Mouse (Mus musculus) hindbrain, embryonic 13.5 days (tissue): Measurements from ENCODE around the gene Mob3b. TPM values are rescaled to one million over a fixed set of nuclear protein-coding genes. Genes with fewer than 3 reads are reported as not detected.

Experiments
- ATAC-seq: fragments of 200-750 bp; cut with Nextera tagmentation; 2 replicates; pipeline ENCODE4 v1.8.0; 2017; ENCODE audit warnings: moderate TSS enrichment; ENCODE audit not compliant: low FRiP score
- H3K27ac ChIP-seq: fragments of 300-500 bp; sonication (generic); 2 replicates; pipeline ENCODE4 v1.5.1; 2015; ENCODE audit warnings: inconsistent platforms, mild to moderate bottlenecking, moderate library complexity
- H3K27me3 ChIP-seq: fragments of 300-500 bp; sonication (generic); 2 replicates; pipeline ENCODE4 v1.6.1; 2015; ENCODE audit warnings: mild to moderate bottlenecking, inconsistent platforms
- H3K36me3 ChIP-seq: fragments of 300-500 bp; sonication (generic); 2 replicates; pipeline ENCODE4 v1.6.1; 2015; ENCODE audit warnings: mild to moderate bottlenecking, inconsistent platforms
- H3K4me1 ChIP-seq: fragments of 300-500 bp; sonication (generic); replicated peaks from 2 replicates; pipeline ENCODE4 v1.6.1; 2015; ENCODE audit warnings: inconsistent platforms
- H3K4me2 ChIP-seq: fragments of 300-500 bp; sonication (generic); 2 replicates; pipeline ENCODE4 v1.6.1; 2015; ENCODE audit warnings: inconsistent platforms, mild to moderate bottlenecking, moderate library complexity
- H3K4me3 ChIP-seq: fragments of 300-500 bp; sonication (generic); 2 replicates; pipeline ENCODE4 v1.5.1; 2015; ENCODE audit warnings: mild to moderate bottlenecking, inconsistent platforms
- H3K9ac ChIP-seq: fragments of 300-500 bp; sonication (generic); 2 replicates; pipeline ENCODE4 v1.6.1; 2015; ENCODE audit warnings: mild to moderate bottlenecking, inconsistent platforms
- H3K9me3 ChIP-seq: fragments of 300-500 bp; sonication (generic); 2 replicates; pipeline ENCODE4 v1.6.1; 2016; ENCODE audit warnings: inconsistent platforms
- WGBS: fragments of 180-500 bp; shearing (Covaris S2); methylation state at CpG from one replicate; pipeline ENCODE4 v1.1.7; 2015; 5-methylcytosine and 5-hydroxymethylcytosine counted together
- polyA plus RNA-seq: library from polyadenylated mRNA; unstranded; fragments of >200 nt; fragmentation: Nextera tagmentation; extraction: Ambion mirVana; gene quantifications from 2 replicates; pipeline ENCODE4 v1.2.1, GENCODE M21; 2015

Mob3b gene
- polyA plus RNA-seq, 1 experiment from 2014 or later: 5.0 TPM

GRCm38 (mm10) chr4:35040896-35041295 is 116.4 kb downstream of the Mob3b start:
- H3K27me3 ChIP-seq: no peaks in the 10 kb centered on the region
- no peak overlapping the region for H3K27ac ChIP-seq
- no peaks in the 10 kb centered on the region for H3K36me3 ChIP-seq
- H3K9ac ChIP-seq: no peak overlapping the region
- no peak overlapping the region for H3K4me3 ChIP-seq
- WGBS: 98% methylated on average over 5 of the region's 5 CpGs
- H3K4me1 ChIP-seq: no peaks in the 10 kb centered on the region
- no peak for ATAC-seq
- H3K4me2 ChIP-seq: no peak overlapping the region
- no peaks in the 10 kb centered on the region for H3K9me3 ChIP-seq

GRCm38 (mm10) chr4:35040306-35040705 is 117.0 kb downstream of the Mob3b start:
- Histone ChIP-seq H3K27ac (no peak overlapping the region), H3K4me2 (no peak overlapping the region), H3K36me3 (no peaks in the 10 kb centered on the region), H3K9ac (no peak overlapping the region), H3K4me3 (no peak overlapping the region), H3K4me1 (no peaks in the 10 kb centered on the region), H3K27me3 (no peaks in the 10 kb centered on the region), H3K9me3 (no peaks in the 10 kb centered on the region)
- WGBS: 92% methylated on average over 1 of the region's 1 CpGs
- no peak for ATAC-seq

DNA sequence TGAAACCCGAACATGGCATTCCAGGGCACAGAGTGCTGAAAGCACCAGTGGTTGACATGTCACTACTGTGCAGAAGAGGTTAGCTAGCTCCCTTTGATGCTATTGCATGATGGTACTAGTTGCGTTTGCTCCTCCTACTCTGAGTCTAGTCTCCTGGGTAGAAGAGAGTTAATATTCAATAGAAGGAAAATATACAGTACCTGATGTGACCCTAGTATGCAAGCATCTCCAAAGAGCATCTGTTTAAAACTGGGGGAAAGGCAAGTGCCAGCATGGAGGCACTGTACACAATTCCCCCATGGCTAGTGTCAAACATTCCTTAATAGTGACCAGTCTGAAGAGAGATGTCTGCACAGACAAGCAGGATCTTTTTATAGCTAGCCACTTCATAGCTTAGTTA is 119.5 kb downstream of the Mob3b start:
- WGBS: 78% methylated on average over 2 of the region's 2 CpGs
- H3K9ac ChIP-seq: no peak overlapping the region
- ATAC-seq: no peak

GRCm38 (mm10) chr4:35034504-35035290 is 122.6 kb downstream of the Mob3b start:
- WGBS: 59% methylated on average over 18 of the region's 18 CpGs
- no peaks in the 10 kb centered on the region for H3K9me3 ChIP-seq
- H3K4me2 ChIP-seq: no peak overlapping the region

More for the DNA sequence above, 119.5 kb downstream of the Mob3b start:
- Histone ChIP-seq H3K4me1 (no peaks in the 10 kb centered on the region), H3K9me3 (no peaks in the 10 kb centered on the region), H3K27me3 (no peaks in the 10 kb centered on the region), H3K4me3 (no peak overlapping the region), H3K27ac (no peak overlapping the region), H3K36me3 (no peaks in the 10 kb centered on the region), H3K4me2 (no peak overlapping the region)

GRCm38 (mm10) chr4:35032758-35033157 is 124.5 kb downstream of the Mob3b start:
- Histone ChIP-seq H3K4me2 (no peak overlapping the region), H3K27me3 (no peaks in the 10 kb centered on the region), H3K9ac (no peak overlapping the region), H3K27ac (no peak overlapping the region), H3K36me3 (no peaks in the 10 kb centered on the region), H3K9me3 (no peaks in the 10 kb centered on the region), H3K4me3 (no peak overlapping the region), H3K4me1 (no peaks in the 10 kb centered on the region)
- WGBS: 94% methylated on average over 3 of the region's 3 CpGs
- no peak for ATAC-seq

More at GRCm38 (mm10) chr4:35034504-35035290, 122.6 kb downstream of the Mob3b start:
- Histone ChIP-seq H3K36me3 (no peaks in the 10 kb centered on the region), H3K4me3 (no peak overlapping the region), H3K9ac (no peak overlapping the region), H3K27ac (no peak overlapping the region), H3K4me1 (no peaks in the 10 kb centered on the region), H3K27me3 (no peaks in the 10 kb centered on the region)
- no peak for ATAC-seq

DNA sequence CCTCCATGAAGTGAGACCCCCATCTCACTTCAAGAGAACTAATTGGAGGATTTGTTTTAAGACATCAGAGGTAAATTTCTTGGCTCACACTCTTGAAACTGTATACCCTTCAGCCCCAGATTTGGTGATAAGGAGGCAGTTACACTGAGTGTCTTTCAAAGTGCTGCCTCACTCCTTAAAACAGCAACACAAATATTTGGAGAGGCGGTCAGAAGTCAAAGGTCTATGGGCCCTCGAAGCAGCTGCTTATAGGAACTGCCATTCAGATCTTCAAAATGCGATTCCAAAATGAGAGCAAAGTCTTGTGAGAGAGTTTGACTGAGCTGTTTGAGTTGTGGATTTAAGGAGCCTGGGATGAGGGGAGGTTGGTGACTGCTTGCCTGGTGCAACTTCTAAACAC is 125.7 kb downstream of the Mob3b start:
- H3K36me3 ChIP-seq: no peaks in the 10 kb centered on the region
- WGBS: 78% methylated on average over 3 of the region's 3 CpGs
- H3K4me3 ChIP-seq: no peak overlapping the region
- no peaks in the 10 kb centered on the region for H3K4me1 ChIP-seq
- H3K27me3 ChIP-seq: no peaks in the 10 kb centered on the region
- no peak for ATAC-seq
- H3K4me2 ChIP-seq: no peak overlapping the region
- no peak overlapping the region for H3K9ac ChIP-seq
- no peak overlapping the region for H3K27ac ChIP-seq
- no peaks in the 10 kb centered on the region for H3K9me3 ChIP-seq

GRCm38 (mm10) chr4:35031141-35031540 is 126.1 kb downstream of the Mob3b start:
- Histone ChIP-seq H3K9ac (no peak overlapping the region), H3K27ac (no peak overlapping the region), H3K4me3 (no peak overlapping the region), H3K9me3 (no peaks in the 10 kb centered on the region), H3K4me1 (no peaks in the 10 kb centered on the region), H3K36me3 (no peaks in the 10 kb centered on the region), H3K4me2 (no peak overlapping the region), H3K27me3 (no peaks in the 10 kb centered on the region)
- no peak for ATAC-seq
- WGBS: 85% methylated on average over 5 of the region's 5 CpGs

DNA sequence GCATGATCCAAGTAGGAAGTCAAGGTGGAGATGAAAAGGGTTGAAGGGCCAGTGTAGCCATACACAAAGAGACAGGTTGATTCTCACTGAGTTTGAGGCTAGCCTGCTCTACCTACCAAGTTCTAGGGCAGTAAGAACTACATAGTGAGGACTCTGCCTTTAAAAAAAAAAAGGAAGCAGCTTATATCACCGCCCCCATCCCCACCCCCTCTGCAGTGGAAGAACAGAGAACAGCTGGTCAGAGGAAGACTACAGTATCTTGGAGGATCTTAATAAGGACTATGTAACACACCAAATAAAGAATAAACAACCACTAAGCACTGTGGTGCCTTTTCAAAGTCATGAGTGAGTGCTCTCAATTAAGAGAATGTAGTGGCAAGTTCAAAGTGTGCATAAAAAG is 138.9 kb downstream of the Mob3b start:
- WGBS: 92% methylated on average over 1 of the region's 1 CpGs
- no peaks in the 10 kb centered on the region for H3K9me3 ChIP-seq
- ATAC-seq: no peak
- no peak overlapping the region for H3K4me3 ChIP-seq
- no peak overlapping the region for H3K9ac ChIP-seq
- no peaks in the 10 kb centered on the region for H3K27me3 ChIP-seq
- no peak overlapping the region for H3K27ac ChIP-seq
- no peak overlapping the region for H3K4me2 ChIP-seq
- no peaks in the 10 kb centered on the region for H3K36me3 ChIP-seq
- H3K4me1 ChIP-seq: 0 out of 2 replicates have a peak, but pooled peaks cover 4% of the 10 kb centered on the region

- WGBS: 11% methylated on average over 10 of the region's 10 CpGs
- H3K4me1 ChIP-seq: peaks cover 16% of the 10 kb centered on the region
- peak overlapping the region; percentile 29; the same call in 1 of the 2 replicates for H3K4me2 ChIP-seq
- H3K9me3 ChIP-seq: no peaks in the 10 kb centered on the region
- H3K27ac ChIP-seq: no peak overlapping the region
- ATAC-seq: peak; percentile 54; the same call in 1 of the 2 replicates
- no peak overlapping the region for H3K4me3 ChIP-seq
- H3K9ac ChIP-seq: 0 out of 2 replicates have a peak overlapping the region, but pooled peaks have one; percentile 19
- H3K36me3 ChIP-seq: no peaks in the 10 kb centered on the region
- no peaks in the 10 kb centered on the region for H3K27me3 ChIP-seq
These were observed 144.6 kb downstream of the Mob3b start for GRCm38 (mm10) chr4:35012401-35013307.

DNA sequence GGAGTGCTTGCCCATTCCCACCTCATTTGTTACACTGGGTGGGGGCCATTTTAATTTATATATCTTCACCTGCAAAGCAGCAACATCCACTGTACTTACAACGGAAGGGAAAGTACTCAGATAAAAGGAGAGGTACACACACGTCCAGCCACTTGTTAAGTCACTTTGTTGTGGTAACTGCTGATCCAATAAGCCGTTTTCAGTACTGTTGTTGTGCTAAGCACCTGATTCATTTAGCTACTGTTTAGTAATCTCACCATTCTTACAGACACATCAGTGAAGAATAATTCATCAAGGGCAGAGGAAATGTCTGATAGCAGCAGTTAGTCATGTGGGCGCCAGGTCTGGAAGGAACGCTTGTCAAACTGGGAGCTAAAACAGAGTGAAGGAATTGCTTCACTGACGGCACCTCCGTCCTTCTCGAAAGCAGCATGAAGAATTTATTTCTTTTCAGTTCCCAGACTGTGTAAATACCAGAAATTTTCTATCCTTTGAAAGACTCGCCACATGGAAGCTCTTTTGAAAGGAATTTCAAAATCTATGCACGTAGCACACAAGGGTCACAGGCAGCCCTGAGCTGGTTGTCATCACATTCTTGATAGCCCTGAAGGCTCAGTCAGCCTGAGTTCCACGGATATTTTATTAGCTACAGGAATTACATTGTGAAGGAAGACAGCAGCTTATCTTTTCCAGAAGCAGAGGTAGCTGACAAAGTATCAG is 150.6 kb downstream of the Mob3b start:
- Histone ChIP-seq H3K27ac (peak overlapping the region; percentile 40; the same call in 1 of the 2 replicates), H3K36me3 (no peaks in the 10 kb centered on the region), H3K4me3 (no peak overlapping the region), H3K9me3 (no peaks in the 10 kb centered on the region), H3K27me3 (no peaks in the 10 kb centered on the region), H3K4me1 (peaks cover 22% of the 10 kb centered on the region), H3K9ac (no peak overlapping the region), H3K4me2 (no peak overlapping the region)
- ATAC-seq: 0 out of 2 replicates have a peak, but pooled peaks have one; percentile 20
- WGBS: 47% methylated on average over 11 of the region's 11 CpGs

DNA sequence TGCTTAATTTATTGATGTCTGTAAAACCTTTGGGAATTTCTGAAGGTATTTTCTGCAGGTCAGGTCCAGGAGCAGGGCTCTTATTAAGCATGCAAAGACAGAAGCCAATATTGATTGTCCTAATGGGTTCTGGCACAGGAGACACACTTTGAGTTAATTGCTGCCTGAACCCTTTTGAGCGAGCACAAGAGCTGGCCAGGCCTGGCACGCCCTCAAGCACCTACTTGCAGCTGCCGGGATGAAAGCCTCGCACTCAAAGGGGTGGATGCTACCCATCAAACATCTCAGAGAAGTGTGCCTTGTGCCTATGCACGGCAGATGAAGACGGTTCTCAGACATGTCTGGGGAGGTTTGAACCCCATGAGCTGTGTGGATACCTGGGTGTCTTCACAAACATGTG is 151.2 kb downstream of the Mob3b start:
- Histone ChIP-seq H3K4me2 (no peak overlapping the region), H3K4me3 (no peak overlapping the region), H3K4me1 (peaks cover 22% of the 10 kb centered on the region), H3K9me3 (no peaks in the 10 kb centered on the region), H3K36me3 (no peaks in the 10 kb centered on the region), H3K27me3 (no peaks in the 10 kb centered on the region), H3K9ac (no peak overlapping the region), H3K27ac (peak overlapping the region; percentile 8; the same call in 1 of the 2 replicates)
- WGBS: 64% methylated on average over 6 of the region's 6 CpGs
- peak; percentile 48; the same call in 1 of the 2 replicates for ATAC-seq
